Mouse (Mus musculus): ENCODE results near the gene Agmat.

The Agmat gene

GRCm38 (mm10) chr4:141781201-141781985 is 34.9 kb downstream of the Agmat start:
- no peak for DNase-seq

- DNase-seq, result no peak
These were observed 38.4 kb downstream of the Agmat start for GRCm38 (mm10) chr4:141784835-141785234.

- no peak for DNase-seq
These were observed 39.7 kb downstream of the Agmat start for GRCm38 (mm10) chr4:141786141-141786540.

GRCm38 (mm10) chr4:141787046-141787445 is 40.6 kb downstream of the Agmat start:
- DNase-seq, result no peak

- DNase-seq, result no peak
These were observed 41.0 kb downstream of the Agmat start for GRCm38 (mm10) chr4:141787462-141787861.

DNA sequence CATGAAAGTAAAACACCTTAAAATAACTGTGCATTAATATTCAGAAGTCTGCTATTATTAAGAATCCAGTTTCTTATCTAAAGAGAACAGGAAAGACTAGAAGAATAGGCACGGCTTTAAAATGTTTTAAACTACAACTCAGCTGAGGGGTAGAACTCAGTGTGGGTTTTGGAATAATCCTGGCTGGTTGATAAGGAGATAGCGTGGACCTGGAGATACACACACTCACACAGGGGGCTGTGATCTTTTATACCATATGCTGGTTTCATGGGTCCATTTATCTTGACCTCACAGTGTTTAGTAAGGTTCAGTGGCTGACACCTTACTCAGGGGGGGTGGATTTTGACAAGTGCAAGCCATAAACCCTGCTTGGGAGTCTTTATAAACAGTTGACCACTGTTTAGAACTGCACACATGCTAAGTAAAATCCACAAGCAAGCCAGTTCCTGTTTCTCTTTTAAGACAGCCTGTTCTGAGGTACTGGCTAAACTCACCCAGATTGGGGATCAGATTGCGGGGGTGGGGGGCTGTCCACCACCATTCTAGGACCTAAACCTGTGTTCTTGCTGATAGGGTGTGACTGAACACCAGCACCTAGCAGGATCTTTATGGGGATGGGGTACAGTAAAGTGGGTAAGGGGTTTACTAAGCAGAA is 43.2 kb downstream of the Agmat start:
- peak in 1 of 2 experiments; percentile 26 for DNase-seq

- peak; percentile 97 to 98 for DNase-seq
These were observed 44.1 kb downstream of the Agmat start, which contains the start of gene Dnajc16 for GRCm38 (mm10) chr4:141790524-141790990. TSS of gene Dnajc16 (minus strand) at chr4:141790931.

- no peak for DNase-seq
These were observed 45.0 kb downstream of the Agmat start for GRCm38 (mm10) chr4:141791486-141791885.

- DNase-seq, result peak; percentile 38 to 42
These were observed 45.5 kb downstream of the Agmat start for GRCm38 (mm10) chr4:141791951-141792350.

GRCm38 (mm10) chr4:141792554-141793281 is 46.2 kb downstream of the Agmat start:
- DNase-seq, result no peak

- peak; percentile 98 to 99 for DNase-seq
These were observed 47.0 kb downstream of the Agmat start, which contains the start of gene Casp9 for GRCm38 (mm10) chr4:141793282-141794151. TSS of gene Casp9 (plus strand) at chr4:141793612.

DNA sequence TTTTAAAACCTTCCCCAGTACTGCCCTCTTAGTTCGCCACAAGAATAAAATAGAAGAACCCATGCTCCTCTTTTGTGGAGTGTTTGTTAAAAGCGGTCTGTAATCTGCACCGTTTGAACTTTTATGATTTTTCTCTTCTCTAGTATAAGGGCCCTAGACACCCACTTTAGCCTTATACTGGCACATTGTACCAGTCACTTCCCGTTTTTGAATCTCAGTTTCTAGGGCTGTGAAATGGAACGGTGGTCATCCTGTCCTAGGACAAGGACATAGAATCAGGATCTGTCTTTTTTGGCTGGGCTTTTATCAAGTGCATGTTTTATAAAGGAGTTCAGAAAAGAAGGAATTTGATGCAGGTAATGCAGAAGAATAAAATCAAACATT is 47.7 kb downstream of the Agmat start:
- no peak for DNase-seq

DNA sequence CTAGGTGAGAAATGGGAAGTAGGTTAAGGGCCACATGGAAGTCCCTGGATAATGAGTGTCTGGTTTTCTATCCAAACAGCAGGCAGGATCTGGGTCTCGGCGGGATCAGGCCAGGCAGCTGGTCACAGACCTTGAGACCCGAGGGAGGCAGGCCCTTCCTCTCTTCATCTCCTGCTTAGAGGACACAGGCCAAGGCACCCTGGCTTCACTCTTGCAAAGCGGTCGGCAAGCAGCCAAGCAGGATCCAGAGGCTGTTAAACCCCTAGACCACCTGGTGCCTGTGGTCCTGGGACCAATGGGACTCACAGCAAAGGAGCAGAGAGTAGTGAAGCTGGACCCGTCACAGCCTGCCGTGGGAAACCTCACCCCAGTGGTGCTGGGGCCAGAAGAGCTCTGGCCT is 49.9 kb downstream of the Agmat start:
- peak in 1 of 2 experiments; percentile 32 for DNase-seq

GRCm38 (mm10) chr4:141796954-141797353 is 50.5 kb downstream of the Agmat start:
- no peak for DNase-seq

DNA sequence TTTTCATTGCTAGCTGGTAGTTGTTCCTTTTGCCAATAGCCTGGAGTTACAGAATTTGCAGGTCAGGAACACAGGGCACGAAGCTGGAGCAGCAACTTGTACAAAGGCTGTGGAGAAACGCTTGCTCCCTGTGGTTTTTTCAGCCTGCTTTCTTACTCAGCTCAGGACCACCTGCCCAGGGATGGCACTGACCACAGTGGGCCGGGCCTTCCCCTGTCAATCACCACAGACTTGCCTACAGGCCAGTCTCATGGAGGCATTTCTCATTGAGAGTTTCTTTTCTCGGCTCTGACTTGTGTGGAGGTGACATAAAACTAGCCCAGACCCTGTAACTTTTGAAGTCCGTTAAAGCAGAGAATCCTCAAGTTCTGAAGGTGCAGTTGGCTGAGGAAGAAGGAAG is 51.1 kb downstream of the Agmat start:
- no peak for DNase-seq

GRCm38 (mm10) chr4:141804105-141804504 is 57.6 kb downstream of the Agmat start:
- no peak for DNase-seq

- DNase-seq, result no peak
These were observed 59.4 kb downstream of the Agmat start for GRCm38 (mm10) chr4:141805886-141806285.

Measured in cerebellum, postnatal 14 days (tissue).